Mouse (Mus musculus): Measurements from ENCODE around the gene Zfp948. TPM values are rescaled to one million over a fixed set of nuclear protein-coding genes. Genes with fewer than 3 reads are reported as not detected.
"Not testable (repeated sequence)": the region's sequence is repeated elsewhere in the genome, so short reads cannot be mapped to it uniquely, and the experiment has no call there.

The Zfp948 gene
- total RNA-seq (2022) = 10 to 100 TPM in 1 of 4 experiments, 1 to 10 TPM in 3; 6.8 to 12.5 (median 9.1) TPM

- DNase-seq = peak; percentile 83
Measured at GRCm38 (mm10) chr17:21566728-21567349, at the start of gene Zfp948. Gene Zfp948, plus strand, starts transcription at chr17:21567008.

- DNase-seq = no peak
Measured at GRCm38 (mm10) chr17:21517130-21517671, 49.6 kb upstream of the Zfp948 start.

- DNase-seq = no peak
Measured at GRCm38 (mm10) chr17:21526270-21526669, 40.5 kb upstream of the Zfp948 start.

DNA sequence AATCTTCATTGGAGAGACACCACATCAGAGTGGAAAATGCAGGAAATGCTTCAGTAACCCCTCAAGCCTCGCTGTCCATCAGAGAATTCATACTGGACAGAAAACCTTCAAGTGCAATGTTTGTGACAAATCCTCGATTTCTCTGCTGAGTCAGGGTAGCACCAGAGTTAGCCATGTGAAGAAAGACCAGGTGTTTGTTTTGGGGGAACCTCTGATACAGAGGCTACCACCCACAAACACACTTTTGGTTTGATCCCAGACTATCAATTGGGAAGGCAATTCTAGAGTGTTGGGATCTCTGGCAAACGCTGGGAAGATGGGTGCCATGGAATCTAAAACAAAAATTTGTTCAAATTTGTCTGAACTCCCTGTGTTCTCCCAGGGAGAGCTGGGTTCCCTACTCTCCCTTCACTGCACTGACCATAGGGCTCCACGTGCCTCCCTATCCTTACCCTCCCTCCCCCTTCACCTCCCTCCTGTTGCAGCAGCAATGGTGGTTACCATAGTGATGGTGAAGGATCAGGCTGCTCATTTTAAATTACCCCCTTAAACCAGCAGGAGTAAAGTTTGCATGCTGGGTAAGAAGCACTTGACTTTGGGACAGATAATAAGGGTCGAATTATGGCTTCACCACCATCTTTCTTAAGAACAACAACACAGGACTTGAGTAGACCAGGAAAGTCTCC lies 36.0 kb upstream of the Zfp948 start:
- no peak for DNase-seq

GRCm38 (mm10) chr17:21531621-21532020 lies 35.2 kb upstream of the Zfp948 start:
- DNase-seq = no peak

DNA sequence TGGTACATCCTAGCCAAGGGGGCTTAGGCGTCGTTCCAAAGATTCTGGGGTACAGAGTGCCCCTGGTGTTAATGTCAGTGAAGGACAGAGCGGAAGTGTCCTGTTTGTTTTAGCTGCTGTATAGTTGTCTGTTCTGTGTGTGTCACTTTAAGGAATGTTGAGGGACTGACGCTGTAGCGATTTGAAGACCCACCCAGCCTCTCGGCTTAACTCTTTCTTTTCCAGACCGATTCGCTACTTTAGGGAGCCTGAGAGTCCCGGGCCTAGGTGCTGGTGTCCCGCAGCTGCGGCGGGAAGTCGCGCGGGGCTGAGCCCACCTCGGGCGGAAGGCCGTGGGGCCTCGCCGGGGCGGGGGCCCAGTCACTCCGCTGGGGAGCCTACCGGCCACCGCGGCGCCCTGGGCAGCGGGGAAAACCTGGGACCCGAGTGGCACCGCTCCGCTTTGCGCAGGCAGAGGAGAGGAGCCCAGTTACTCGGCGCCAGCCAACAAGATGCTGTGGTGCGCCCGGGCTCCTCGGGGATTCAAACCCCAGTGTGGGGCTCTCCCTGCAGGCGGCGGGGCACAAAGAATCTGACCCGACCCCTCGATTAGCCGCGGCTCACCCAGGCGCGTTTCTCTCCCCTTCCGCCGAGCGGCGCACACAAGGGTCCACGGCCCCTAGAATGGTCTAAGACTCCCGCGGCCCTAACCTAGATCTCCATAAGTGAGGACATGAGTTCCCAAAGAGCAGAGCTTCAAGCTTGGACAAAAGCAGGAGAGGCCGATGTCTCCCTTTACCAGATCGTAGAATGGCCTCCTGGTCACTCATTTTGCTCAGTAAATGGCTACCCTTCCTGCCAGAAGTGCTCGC lies 34.5 kb upstream of the Zfp948 start:
- DNase-seq = peak; percentile 67

DNA sequence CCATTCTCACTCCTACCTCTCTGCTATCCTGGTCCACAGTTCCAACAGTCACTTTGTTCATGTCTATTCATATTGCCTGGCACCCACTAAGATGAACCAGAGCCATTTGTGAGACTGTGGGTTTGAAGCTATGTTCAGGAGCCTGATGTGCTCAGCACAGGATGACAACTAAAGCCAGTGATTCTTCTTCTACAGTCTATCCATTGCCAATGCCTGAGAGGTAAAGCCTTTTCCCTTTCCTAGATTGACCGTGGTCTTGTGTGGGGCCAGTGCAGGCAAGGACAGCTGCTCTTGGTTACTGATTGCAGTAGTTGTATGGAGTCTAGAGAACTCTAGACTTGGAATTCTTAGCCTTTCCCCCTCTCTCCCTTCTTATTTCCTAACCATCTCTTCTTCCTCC lies 32.8 kb upstream of the Zfp948 start:
- no peak for DNase-seq

DNA sequence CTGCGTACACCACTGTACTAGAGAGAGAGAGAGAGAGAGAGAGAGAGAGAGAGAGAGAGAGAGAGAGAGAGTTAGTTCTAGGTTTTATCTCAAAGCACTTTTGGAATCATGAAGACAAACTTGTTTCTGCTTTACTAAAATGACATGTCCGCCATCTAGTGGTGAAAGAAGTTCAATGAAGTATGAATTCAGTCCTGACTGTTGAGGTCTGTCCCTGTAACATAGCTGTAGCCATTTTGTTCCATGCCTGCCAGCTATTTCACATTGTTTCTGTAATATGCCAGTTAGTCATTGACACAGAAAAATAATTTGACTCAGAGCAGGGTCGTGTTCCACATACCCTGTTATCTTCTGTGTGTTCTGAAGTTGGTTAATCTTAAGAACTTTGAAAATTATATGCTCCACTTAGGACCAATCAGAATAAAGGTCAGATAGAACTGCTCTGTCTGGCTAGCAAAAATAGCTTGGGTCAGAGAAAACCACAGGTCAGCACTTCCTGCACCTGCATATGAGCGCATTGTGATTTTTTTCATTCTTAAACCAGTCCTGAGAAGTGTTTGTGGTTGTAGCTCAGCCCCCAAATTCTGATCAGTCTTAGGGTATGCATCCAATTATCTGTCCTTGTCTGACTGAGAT lies 32.2 kb upstream of the Zfp948 start:
- no peak for DNase-seq

DNA sequence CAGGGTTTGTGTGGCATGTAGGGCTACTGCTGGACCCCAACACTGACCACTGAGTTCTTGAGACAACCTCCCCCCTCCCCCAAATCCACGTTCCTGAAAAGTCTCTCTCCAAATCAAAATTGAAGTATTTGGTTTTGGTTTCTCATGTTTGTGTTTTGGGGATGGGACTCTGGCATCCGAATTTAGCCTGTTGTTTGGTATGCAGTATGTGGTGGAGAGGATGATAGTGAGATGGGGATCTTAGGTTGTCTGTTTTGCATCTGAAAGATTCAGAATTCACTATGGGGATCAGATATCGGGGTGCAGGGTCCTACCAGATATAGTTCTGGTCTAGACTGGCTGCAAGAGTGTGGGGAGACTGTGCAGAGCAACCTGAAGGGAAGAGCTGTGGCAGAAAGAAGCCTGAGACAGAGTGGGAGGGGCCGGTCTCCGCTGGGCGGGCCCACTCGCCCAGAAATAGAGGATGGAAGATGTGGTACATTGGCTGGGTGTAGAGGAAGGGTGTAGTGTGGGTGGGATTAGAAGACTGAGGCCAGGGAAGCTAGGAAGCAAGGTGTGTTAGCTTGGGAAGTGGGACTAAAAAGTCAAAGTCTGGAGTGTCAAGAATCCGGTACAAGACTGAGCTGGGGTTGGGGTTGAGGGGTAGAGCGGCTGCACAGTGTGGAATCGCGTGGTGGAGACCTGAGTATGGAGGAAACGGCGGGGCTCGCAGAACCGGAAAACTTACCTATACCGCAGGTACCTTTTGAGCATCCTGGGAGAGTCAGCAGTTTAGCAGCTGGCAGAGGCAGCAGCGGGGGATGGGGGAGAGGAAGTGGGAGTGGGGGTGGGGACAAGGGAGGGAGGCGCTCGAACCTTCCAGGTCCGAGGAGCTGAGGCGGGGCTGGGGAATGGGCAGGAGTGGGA lies 31.5 kb upstream of the Zfp948 start, which contains the start of gene Zfp52:
TSS of gene Zfp52 (plus strand) at position 444 of the 906 bp plus-strand sequence.
- DNase-seq = peak; percentile 70

- DNase-seq = no peak
Measured at GRCm38 (mm10) chr17:21536096-21536495, 30.7 kb upstream of the Zfp948 start.

GRCm38 (mm10) chr17:21536676-21537075 lies 30.1 kb upstream of the Zfp948 start:
- no peak for DNase-seq

GRCm38 (mm10) chr17:21557831-21558230 lies 9.0 kb upstream of the Zfp948 start:
- peak; percentile 66 for DNase-seq

- peak; percentile 60 for DNase-seq
Measured at GRCm38 (mm10) chr17:21566220-21566619, 588 bp upstream of the Zfp948 start.

DNA sequence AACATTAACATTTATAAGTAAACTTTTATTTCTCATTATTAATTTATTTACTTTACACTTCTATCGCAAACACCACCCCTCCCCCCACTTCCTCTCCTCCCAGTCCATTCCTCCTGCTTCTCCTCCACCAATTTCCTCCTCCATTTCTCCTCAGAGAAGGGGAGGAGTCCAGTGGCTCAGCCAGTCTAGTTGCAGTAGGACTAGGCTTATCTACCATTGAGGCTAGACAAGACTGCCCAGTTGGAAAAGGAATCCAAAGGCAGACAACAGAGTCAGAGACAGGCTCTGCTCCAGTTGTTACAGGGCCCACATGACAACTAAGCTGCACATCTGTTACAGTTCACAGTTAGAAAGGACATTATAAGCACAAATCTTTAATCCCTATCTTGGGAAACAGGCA lies 888 bp downstream of the Zfp948 start:
- DNase-seq = no peak

- DNase-seq = no peak
Measured at GRCm38 (mm10) chr17:21579080-21579479, 12.3 kb downstream of the Zfp948 start.

- DNase-seq = no peak
Measured at GRCm38 (mm10) chr17:21579493-21580175, 12.8 kb downstream of the Zfp948 start.

- no peak for DNase-seq
Measured at GRCm38 (mm10) chr17:21585521-21585920, 18.7 kb downstream of the Zfp948 start.

DNA sequence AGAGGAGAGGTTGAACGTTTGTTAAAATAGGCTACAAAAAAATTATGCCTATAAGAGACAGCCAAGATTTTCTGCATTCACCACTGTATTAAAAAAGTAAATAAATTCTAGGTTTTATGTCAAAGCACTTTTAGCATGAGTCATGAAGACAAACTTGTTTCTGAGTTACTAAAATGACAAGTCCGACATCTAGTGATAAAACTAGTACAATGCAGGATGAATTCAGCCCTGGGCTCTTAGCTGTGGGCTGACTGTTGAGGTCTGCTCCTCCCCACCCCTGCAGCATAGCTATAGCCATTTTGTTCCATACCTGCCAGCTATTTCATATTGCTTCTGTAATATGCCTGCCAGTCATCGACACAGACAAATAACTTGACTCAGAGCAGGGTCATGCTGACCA lies 49.5 kb downstream of the Zfp948 start:
- no peak for DNase-seq

DNA sequence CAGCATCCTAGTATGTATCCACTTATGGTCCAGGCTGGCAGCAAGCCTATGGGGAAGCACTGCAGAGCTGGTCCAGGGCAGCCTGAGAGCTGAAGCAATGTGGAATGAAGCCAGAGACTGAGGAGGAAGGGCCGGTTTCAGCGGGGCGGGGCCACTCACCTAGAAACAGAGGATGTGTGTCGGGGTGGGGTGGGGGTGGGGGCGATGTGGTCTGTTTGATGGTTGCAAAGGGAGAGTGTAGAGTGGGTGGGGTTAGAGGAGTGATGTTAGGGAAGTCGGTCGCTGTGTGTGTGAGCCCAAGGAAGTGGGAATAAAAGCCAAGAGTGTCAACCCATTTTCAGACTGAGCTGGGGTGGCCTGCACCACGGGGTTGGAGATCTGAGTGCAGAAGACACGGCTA lies 50.5 kb downstream of the Zfp948 start:
- no peak for DNase-seq

- no peak for DNase-seq
Measured at GRCm38 (mm10) chr17:21623647-21624046, 56.8 kb downstream of the Zfp948 start.

GRCm38 (mm10) chr17:21635758-21636157 lies 69.0 kb downstream of the Zfp948 start:
- not testable (repeated sequence) for DNase-seq

All from adrenal gland, adult 8-10 months (tissue).